10 mouse cellular contexts compared by ENCODE assay signal in the genomic region with DNA sequence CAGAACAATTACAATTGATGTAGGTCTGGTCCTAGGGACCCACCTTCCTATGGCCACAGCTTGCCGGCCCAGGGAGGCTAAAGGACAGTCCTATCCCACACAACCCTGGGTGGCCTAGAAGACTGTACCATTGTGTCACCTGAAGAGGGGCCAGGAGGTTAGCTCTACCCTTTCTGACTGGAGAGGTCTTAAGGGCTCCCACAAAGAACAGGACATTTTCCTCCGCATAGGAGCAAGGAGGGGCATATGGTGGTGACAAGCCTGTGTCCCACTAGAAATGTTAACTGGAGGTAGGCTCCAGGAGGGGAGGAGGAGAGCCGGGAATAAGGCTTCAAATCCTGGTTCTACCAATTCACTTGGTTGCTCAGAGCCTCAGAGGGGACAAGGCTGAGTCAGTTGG. TPM values are rescaled to one million over a fixed set of nuclear protein-coding genes. Genes with fewer than 3 reads are reported as not detected.
DNase-seq lines count a peak whose midpoint lies in the region; ATAC-seq lines count a peak whose summit lies in the region.
"Had no signal": no experiment of that assay in that cellular context is flagged by ENCODE, and none has a peak within 500 bp of the region (broad histone marks: within the 10 kb centered on the region; RNA-seq: fewer than 3 reads in every experiment).

No protein-coding gene starts in this region.

- peaks cover 52% of the 10 kb centered on the region for H3K4me1 ChIP-seq in forebrain, embryonic 10.5 days
- peaks cover 14% of the 10 kb centered on the region for H3K4me1 ChIP-seq in forebrain, embryonic 16.5 days (replicated peaks; ENCODE audit: control insufficient read depth, insufficient read depth, low read length)
- H3K4me1 ChIP-seq in lung, embryonic 16.5 days (replicated peaks; ENCODE audit: control insufficient read depth, insufficient read depth, low read length), result peaks cover 19% of the 10 kb centered on the region
- peaks cover 55% of the 10 kb centered on the region for H3K4me1 ChIP-seq in limb, embryonic 10.5 days
- H3K4me1 ChIP-seq in stomach, embryonic 14.5 days (ENCODE audit: control insufficient read depth, insufficient read depth, low read length), result peaks cover 30% of the 10 kb centered on the region

- peak overlapping the region; percentile 84; the same call in 1 of the 2 replicates for H3K27ac ChIP-seq in forebrain, embryonic 10.5 days
- H3K27ac ChIP-seq in forebrain, embryonic 16.5 days (ENCODE audit: low read length), result no peak overlapping the region
- H3K27ac ChIP-seq in lung, embryonic 16.5 days (ENCODE audit: low read length), result peak overlapping the region; percentile 90
- H3K27ac ChIP-seq in limb, embryonic 10.5 days, result peak overlapping the region; percentile 82
- H3K27ac ChIP-seq in stomach, embryonic 14.5 days (ENCODE audit: low read length), result peak overlapping the region; percentile 84

- H3K4me2 ChIP-seq in forebrain, embryonic 16.5 days (ENCODE audit: low read length), result no peak overlapping the region
- no peak overlapping the region for H3K4me2 ChIP-seq in lung, embryonic 16.5 days (ENCODE audit: low read depth, low read length)
- peak overlapping the region; percentile 95; the same call in 1 of the 2 replicates for H3K4me2 ChIP-seq in stomach, embryonic 14.5 days (replicated peaks; ENCODE audit: low read depth, low read length)

- H3K36me3 ChIP-seq in forebrain, embryonic 10.5 days (replicated peaks), result peaks cover 2% of the 10 kb centered on the region
- no peaks in the 10 kb centered on the region for H3K36me3 ChIP-seq in forebrain, embryonic 16.5 days (ENCODE audit: control insufficient read depth, insufficient read depth)
- H3K36me3 ChIP-seq in lung, embryonic 16.5 days (ENCODE audit: control insufficient read depth, insufficient read depth, low read length), result no peaks in the 10 kb centered on the region
- no peaks in the 10 kb centered on the region for H3K36me3 ChIP-seq in limb, embryonic 10.5 days
- no peaks in the 10 kb centered on the region for H3K36me3 ChIP-seq in stomach, embryonic 14.5 days (ENCODE audit: control insufficient read depth, insufficient read depth, low read length)

- H3K27me3 ChIP-seq in forebrain, embryonic 10.5 days (ENCODE audit: poor library complexity, severe bottlenecking), result peaks cover 63% of the 10 kb centered on the region
- H3K27me3 ChIP-seq in forebrain, embryonic 16.5 days (replicated peaks; ENCODE audit: control insufficient read depth, insufficient read depth, low read length), result peaks cover 12% of the 10 kb centered on the region
- peaks cover 3% of the 10 kb centered on the region for H3K27me3 ChIP-seq in lung, embryonic 16.5 days (ENCODE audit: control insufficient read depth, insufficient read depth, low read depth, low read length)
- peaks cover 64% of the 10 kb centered on the region for H3K27me3 ChIP-seq in limb, embryonic 10.5 days (ENCODE audit: low read depth, poor library complexity, severe bottlenecking)
- H3K27me3 ChIP-seq in stomach, embryonic 14.5 days (ENCODE audit: control insufficient read depth, insufficient read depth, low read length), result 0 out of 2 replicates have a peak, but pooled peaks cover 3% of the 10 kb centered on the region

- H3K9ac ChIP-seq in forebrain, embryonic 16.5 days (replicated peaks; ENCODE audit: low read depth, low read length), result no peak overlapping the region
- H3K9ac ChIP-seq in lung, embryonic 16.5 days (ENCODE audit: low read length), result no peak overlapping the region
- no peak overlapping the region for H3K9ac ChIP-seq in stomach, embryonic 14.5 days (replicated peaks; ENCODE audit: low read depth, low read length)
- H3K9ac ChIP-seq: liver, postnatal 0 days had no signal

- H3K9me3 ChIP-seq in forebrain, embryonic 10.5 days, result no peaks in the 10 kb centered on the region
- no peaks in the 10 kb centered on the region for H3K9me3 ChIP-seq in forebrain, embryonic 16.5 days (ENCODE audit: control insufficient read depth, low read length)
- no peaks in the 10 kb centered on the region for H3K9me3 ChIP-seq in lung, embryonic 16.5 days (ENCODE audit: control insufficient read depth, low read length)
- no peaks in the 10 kb centered on the region for H3K9me3 ChIP-seq in limb, embryonic 10.5 days (replicated peaks)
- no peaks in the 10 kb centered on the region for H3K9me3 ChIP-seq in stomach, embryonic 14.5 days (ENCODE audit: control insufficient read depth, low read depth, low read length)

- 27% methylated on average over 3 of the region's 3 CpGs for WGBS in forebrain, embryonic 10.5 days
- WGBS in forebrain, embryonic 16.5 days, result 24% methylated on average over 3 of the region's 3 CpGs
- 34% methylated on average over 3 of the region's 3 CpGs for WGBS in lung, embryonic 16.5 days
- 34% methylated on average over 3 of the region's 3 CpGs for WGBS in limb, embryonic 10.5 days
- WGBS in stomach, embryonic 14.5 days, result 37% methylated on average over 3 of the region's 3 CpGs

- no peak for ATAC-seq in forebrain, embryonic 16.5 days
- ATAC-seq in lung, embryonic 16.5 days (ENCODE audit: low read depth), result 0 out of 2 replicates have a peak, but pooled peaks have one; percentile 1
- ATAC-seq in stomach, embryonic 14.5 days (ENCODE audit: insufficient number of reproducible peaks, insufficient read depth, low FRiP score, low read depth), result 0 out of 2 replicates have a peak, but pooled peaks have one; percentile 5

- no peak for DNase-seq in forebrain, embryonic 10.5 days (ENCODE audit: extremely low spot score, low spot score)
- DNase-seq in lung, postnatal 10 days, result no peak
- DNase-seq in limb, embryonic 10.5 days (ENCODE audit: low spot score), result no peak
- no peak for DNase-seq in right cerebral cortex, adult 2 months (ENCODE audit: low spot score in 2 of 2)
- no peak for DNase-seq in gastrocnemius, adult 18-20 months (ENCODE audit: low spot score)
- DNase-seq: liver, postnatal 0 days had no signal

- peak overlapping the region; percentile 73; the same call in 1 of the 2 replicates for H3K4me3 ChIP-seq in forebrain, embryonic 10.5 days
- no peak overlapping the region for H3K4me3 ChIP-seq in forebrain, embryonic 16.5 days (replicated peaks; ENCODE audit: low read length)
- H3K4me3 ChIP-seq in lung, embryonic 16.5 days (ENCODE audit: low read length), result no peak overlapping the region
- H3K4me3 ChIP-seq in limb, embryonic 10.5 days, result peak overlapping the region; percentile 71
- no peak overlapping the region for H3K4me3 ChIP-seq in stomach, embryonic 14.5 days (ENCODE audit: low read depth, low read length)

RNA-seq across cellular contexts. Expression of a gene that starts 0.8 kb away (rescaled TPM):
- 2.5 and 3.0 TPM in 2 replicates for polyA plus RNA-seq in forebrain, embryonic 10.5 days (2016; fragmentation: Nextera tagmentation; extraction: Ambion mirVana)
- polyA plus RNA-seq in forebrain, embryonic 16.5 days (2015; fragmentation: Nextera tagmentation; extraction: Ambion mirVana), result 4.4 and 6.2 TPM in 2 replicates
- 8.3 and 8.5 TPM in 2 replicates for polyA plus RNA-seq in lung, embryonic 16.5 days (2015; fragmentation: Nextera tagmentation; extraction: Ambion mirVana)
- polyA plus RNA-seq in limb, embryonic 10.5 days (2016; fragmentation: Nextera tagmentation; extraction: Ambion mirVana), result 1.4 and 3.0 TPM in 2 replicates
- polyA plus RNA-seq in stomach, embryonic 14.5 days (2014; fragmentation: Nextera tagmentation; extraction: Ambion mirVana), result 14.2 and 19.1 TPM in 2 replicates
- 1 to 10 TPM; 3.4 to 4.5 TPM for total RNA-seq in gastrocnemius, adult 18-20 months (2021)

RNA-seq across cellular contexts. Expression of a gene that starts 18.3 kb away (rescaled TPM):
- polyA plus RNA-seq in forebrain, embryonic 10.5 days (2016; fragmentation: Nextera tagmentation; extraction: Ambion mirVana), result 0.38 and 0.92 TPM in 2 replicates
- polyA plus RNA-seq in forebrain, embryonic 16.5 days (2015; fragmentation: Nextera tagmentation; extraction: Ambion mirVana), result not detected in 2 replicates
- polyA plus RNA-seq in lung, embryonic 16.5 days (2015; fragmentation: Nextera tagmentation; extraction: Ambion mirVana), result not detected in 2 replicates
- not detected in 2 replicates for polyA plus RNA-seq in limb, embryonic 10.5 days (2016; fragmentation: Nextera tagmentation; extraction: Ambion mirVana)
- 0.43 TPM in 1 of 2 replicates, not detected in the other for polyA plus RNA-seq in stomach, embryonic 14.5 days (2014; fragmentation: Nextera tagmentation; extraction: Ambion mirVana)
- not detected for total RNA-seq in gastrocnemius, adult 18-20 months (2021)
- polyA plus RNA-seq: kidney, adult 2 months; liver, postnatal 0 days had no signal

RNA-seq across cellular contexts. Expression of a gene that starts 23.8 kb away (rescaled TPM):
- 23.3 and 26.1 TPM in 2 replicates for polyA plus RNA-seq in forebrain, embryonic 10.5 days (2016; fragmentation: Nextera tagmentation; extraction: Ambion mirVana)
- 20.7 and 21.3 TPM in 2 replicates for polyA plus RNA-seq in forebrain, embryonic 16.5 days (2015; fragmentation: Nextera tagmentation; extraction: Ambion mirVana)
- 21.7 and 24.0 TPM in 2 replicates for polyA plus RNA-seq in lung, embryonic 16.5 days (2015; fragmentation: Nextera tagmentation; extraction: Ambion mirVana)
- polyA plus RNA-seq in limb, embryonic 10.5 days (2016; fragmentation: Nextera tagmentation; extraction: Ambion mirVana), result 31.4 and 33.9 TPM in 2 replicates
- polyA plus RNA-seq in stomach, embryonic 14.5 days (2014; fragmentation: Nextera tagmentation; extraction: Ambion mirVana), result 20.2 and 22.6 TPM in 2 replicates
- total RNA-seq in gastrocnemius, adult 18-20 months (2021), result 10 to 100 TPM; 19.8 to 19.9 TPM

RNA-seq across cellular contexts. Expression of a gene that starts 45.6 kb away (rescaled TPM):
- 0.92 and 1.3 TPM in 2 replicates for polyA plus RNA-seq in forebrain, embryonic 10.5 days (2016; fragmentation: Nextera tagmentation; extraction: Ambion mirVana)
- 2.4 and 4.0 TPM in 2 replicates for polyA plus RNA-seq in forebrain, embryonic 16.5 days (2015; fragmentation: Nextera tagmentation; extraction: Ambion mirVana)
- 2.5 and 2.7 TPM in 2 replicates for polyA plus RNA-seq in lung, embryonic 16.5 days (2015; fragmentation: Nextera tagmentation; extraction: Ambion mirVana)
- polyA plus RNA-seq in limb, embryonic 10.5 days (2016; fragmentation: Nextera tagmentation; extraction: Ambion mirVana), result 0.70 and 1.1 TPM in 2 replicates
- polyA plus RNA-seq in stomach, embryonic 14.5 days (2014; fragmentation: Nextera tagmentation; extraction: Ambion mirVana), result 1.00 and 1.1 TPM in 2 replicates
- not detected for total RNA-seq in gastrocnemius, adult 18-20 months (2021)

RNA-seq across cellular contexts. Expression of a gene that starts 52.4 kb away (rescaled TPM):
- polyA plus RNA-seq in forebrain, embryonic 10.5 days (2016; fragmentation: Nextera tagmentation; extraction: Ambion mirVana), result 363 and 368 TPM in 2 replicates
- 173 and 196 TPM in 2 replicates for polyA plus RNA-seq in forebrain, embryonic 16.5 days (2015; fragmentation: Nextera tagmentation; extraction: Ambion mirVana)
- polyA plus RNA-seq in lung, embryonic 16.5 days (2015; fragmentation: Nextera tagmentation; extraction: Ambion mirVana), result 361 and 378 TPM in 2 replicates
- 352 and 417 TPM in 2 replicates for polyA plus RNA-seq in limb, embryonic 10.5 days (2016; fragmentation: Nextera tagmentation; extraction: Ambion mirVana)
- 483 and 497 TPM in 2 replicates for polyA plus RNA-seq in stomach, embryonic 14.5 days (2014; fragmentation: Nextera tagmentation; extraction: Ambion mirVana)
- 100 to 1,000 TPM; 249 to 251 TPM for total RNA-seq in gastrocnemius, adult 18-20 months (2021)

Comparison
In these comparisons a context has a peak if more than half of its experiments do, and no peak if none do; other contexts are left out.
1. H3K4me3 ChIP-seq: peak in forebrain, embryonic 10.5 days (single experiment) and limb, embryonic 10.5 days (single experiment); none in forebrain, embryonic 16.5 days (single experiment), lung, embryonic 16.5 days (single experiment) and stomach, embryonic 14.5 days (single experiment).